Mouse (Mus musculus) heart, embryonic 14.5 days (tissue): ENCODE results near the gene Ptprb. TPM values are rescaled to one million over a fixed set of nuclear protein-coding genes. Genes with fewer than 3 reads are reported as not detected.

Experiments used
- ATAC-seq: fragments of 200-750 bp; cut with Nextera tagmentation; 2 replicates; pipeline ENCODE4 v1.8.0; 2017; ENCODE audit warnings: low read depth, moderate TSS enrichment; ENCODE audit not compliant: insufficient number of reproducible peaks, insufficient read depth, low FRiP score
- H3K27ac ChIP-seq, 2 experiments: fragments of 200-500 bp in 1 of 2; fragments of 300-500 bp in 1 of 2; sonication (generic) in 1 of 2; replicated peaks in 1 of 2; 2 replicates each; pipeline ENCODE4 v1.5.1; 2012 to 2014; ENCODE audit warnings: low read depth in 2 of 2, low read length in 2 of 2, control low read depth in 1 of 2, mild to moderate bottlenecking in 1 of 2, mixed read lengths in 1 of 2; ENCODE audit not compliant: control insufficient read depth in 1 of 2, insufficient read depth in 1 of 2
- H3K27me3 ChIP-seq: fragments of 300-500 bp; sonication (generic); 2 replicates; pipeline ENCODE4 v1.6.1; 2014; ENCODE audit warnings: mild to moderate bottlenecking, low read length, control low read depth; ENCODE audit not compliant: control insufficient read depth, insufficient read depth
- H3K36me3 ChIP-seq: fragments of 300-500 bp; sonication (generic); 2 replicates; pipeline ENCODE4 v1.6.1; 2014; ENCODE audit warnings: mild to moderate bottlenecking, control low read depth, low read length, mixed read lengths; ENCODE audit not compliant: control insufficient read depth, insufficient read depth
- H3K4me1 ChIP-seq, 2 experiments: fragments of 200-500 bp in 1 of 2; fragments of 300-500 bp in 1 of 2; sonication (generic) in 1 of 2; 2 replicates each; pipeline ENCODE4 v1.6.1; 2012 to 2014; ENCODE audit warnings: low read length in 2 of 2, control low read depth in 1 of 2, mixed read lengths in 1 of 2; ENCODE audit not compliant: control insufficient read depth in 2 of 2, insufficient read depth in 2 of 2
- H3K4me2 ChIP-seq: fragments of 300-500 bp; sonication (generic); 2 replicates; pipeline ENCODE4 v1.6.1; 2014; ENCODE audit warnings: mild to moderate bottlenecking, low read length
- H3K4me3 ChIP-seq, 2 experiments: fragments of 200-500 bp in 1 of 2; fragments of 300-500 bp in 1 of 2; sonication (generic) in 1 of 2; 2 replicates each; pipeline ENCODE4 v1.5.1; 2012 to 2014; ENCODE audit warnings: low read length in 2 of 2, mild to moderate bottlenecking in 2 of 2, control low read depth in 1 of 2, low read depth in 1 of 2, moderate library complexity in 1 of 2; ENCODE audit not compliant: control insufficient read depth in 1 of 2, insufficient read depth in 1 of 2
- H3K9ac ChIP-seq: fragments of 300-500 bp; sonication (generic); 2 replicates; pipeline ENCODE4 v1.6.1; 2014; ENCODE audit warnings: mild to moderate bottlenecking, low read length
- H3K9me3 ChIP-seq: fragments of 300-500 bp; sonication (generic); 2 replicates; pipeline ENCODE4 v1.6.1; 2016; ENCODE audit warnings: low read length, control low read depth; ENCODE audit not compliant: control insufficient read depth
- WGBS: fragments of 180-500 bp; shearing (Covaris S2); extraction: QIAGEN DNeasy Blood & Tissue Kit; methylation state at CpG from one replicate; pipeline ENCODE4 v1.1.7; 2014; 5-methylcytosine and 5-hydroxymethylcytosine counted together
- polyA plus RNA-seq: library from polyadenylated mRNA; unstranded; fragments of >200 nt; fragmentation: Nextera tagmentation; extraction: Ambion mirVana; gene quantifications from 2 replicates; pipeline ENCODE4 v1.2.1, GENCODE M21; 2014

The Ptprb gene
- polyA plus RNA-seq, 1 experiment from 2014 or later, result 8.3 TPM

DNA sequence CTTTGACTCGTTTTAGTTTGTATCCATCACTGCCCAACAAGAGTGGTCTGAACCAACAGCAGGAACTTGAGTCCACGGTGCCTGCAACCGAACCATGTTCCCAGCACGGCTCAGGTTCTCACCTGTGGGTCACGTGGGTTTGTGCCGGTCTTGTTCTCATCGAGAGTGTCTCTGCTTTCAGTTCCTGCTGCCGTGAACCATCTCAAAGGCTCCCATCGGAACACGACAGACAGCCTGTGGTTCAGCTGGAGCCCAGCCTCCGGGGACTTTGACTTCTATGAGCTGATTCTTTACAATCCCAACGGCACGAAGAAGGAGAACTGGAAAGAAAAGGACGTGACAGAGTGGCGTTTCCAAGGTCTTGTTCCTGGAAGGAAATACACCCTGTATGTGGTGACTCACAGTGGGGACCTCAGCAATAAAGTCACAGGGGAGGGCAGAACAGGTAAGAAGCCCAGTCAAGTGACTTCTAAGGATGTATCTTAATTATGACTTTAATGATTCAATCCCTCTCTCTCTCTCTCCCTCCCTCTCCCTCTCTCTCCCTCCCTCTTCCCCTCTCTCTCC is 71.4 kb downstream of the Ptprb start:
- H3K4me2 ChIP-seq, result no peak overlapping the region
- 78% methylated on average over 15 of the region's 15 CpGs for WGBS
- H3K4me1 ChIP-seq, result no peaks in the 10 kb centered on the region

DNA sequence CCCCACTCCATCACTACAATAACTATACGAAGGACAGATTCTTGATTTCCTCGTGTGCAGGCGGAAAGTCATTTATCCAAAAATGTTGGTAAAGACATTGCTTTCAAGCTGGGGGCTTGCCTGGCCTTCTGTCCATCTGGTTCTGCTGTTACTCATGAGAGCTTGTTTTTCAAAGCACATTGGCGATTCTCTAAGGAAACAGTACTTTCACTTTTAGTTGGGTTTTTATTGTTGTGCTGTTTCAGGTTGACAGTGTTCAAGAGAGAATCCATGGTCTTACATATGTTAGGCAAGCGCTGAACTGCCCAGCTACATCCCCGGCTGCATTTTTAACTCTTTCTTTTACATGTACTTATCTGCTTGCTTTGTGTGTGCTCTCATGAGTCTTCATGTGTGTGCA is 73.7 kb downstream of the Ptprb start:
- H3K27me3 ChIP-seq, result no peaks in the 10 kb centered on the region
- no peak overlapping the region for H3K9ac ChIP-seq
- no peak overlapping the region for H3K27ac ChIP-seq
- no peak overlapping the region for H3K4me2 ChIP-seq
- H3K36me3 ChIP-seq, result peaks cover 26% of the 10 kb centered on the region
- no peaks in the 10 kb centered on the region for H3K9me3 ChIP-seq
- no peak overlapping the region for H3K4me3 ChIP-seq
- no peak for ATAC-seq
- WGBS, result 93% methylated on average over 6 of the region's 6 CpGs
- no peaks in the 10 kb centered on the region for H3K4me1 ChIP-seq

More for the DNA sequence above, 71.4 kb downstream of the Ptprb start:
- H3K36me3 ChIP-seq, result peaks cover 19% of the 10 kb centered on the region; the same call in 1 of the 2 replicates
- H3K9ac ChIP-seq, result no peak overlapping the region
- no peak for ATAC-seq
- H3K9me3 ChIP-seq, result no peaks in the 10 kb centered on the region
- no peaks in the 10 kb centered on the region for H3K27me3 ChIP-seq
- H3K4me3 ChIP-seq, result no peak overlapping the region
- no peak overlapping the region for H3K27ac ChIP-seq

DNA sequence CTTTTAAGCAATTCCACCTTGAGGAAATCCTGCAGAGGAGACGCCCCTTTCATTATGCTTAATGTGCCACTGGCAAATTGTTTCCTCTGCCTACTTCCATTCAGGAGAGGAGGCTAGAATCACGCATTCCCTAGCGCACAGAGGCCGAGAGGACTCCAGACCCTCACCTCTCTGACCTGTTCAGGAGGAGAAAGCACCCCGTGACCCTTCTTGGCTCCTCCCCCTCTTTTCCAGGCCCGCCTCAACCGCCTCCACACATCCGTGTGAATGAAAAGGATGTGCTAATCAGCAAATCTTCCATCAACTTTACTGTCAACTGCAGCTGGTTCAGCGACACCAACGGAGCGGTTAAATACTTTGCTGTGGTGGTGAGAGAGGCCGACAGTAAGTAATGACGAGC is 75.2 kb downstream of the Ptprb start:
- H3K9ac ChIP-seq, result no peak overlapping the region
- no peak for ATAC-seq
- H3K27ac ChIP-seq, result no peak overlapping the region
- no peaks in the 10 kb centered on the region for H3K9me3 ChIP-seq
- WGBS, result 28% methylated on average over 13 of the region's 13 CpGs
- no peaks in the 10 kb centered on the region for H3K27me3 ChIP-seq
- H3K36me3 ChIP-seq, result peaks cover 24% of the 10 kb centered on the region
- H3K4me1 ChIP-seq, result no peaks in the 10 kb centered on the region
- no peak overlapping the region for H3K4me2 ChIP-seq
- H3K4me3 ChIP-seq, result no peak overlapping the region

DNA sequence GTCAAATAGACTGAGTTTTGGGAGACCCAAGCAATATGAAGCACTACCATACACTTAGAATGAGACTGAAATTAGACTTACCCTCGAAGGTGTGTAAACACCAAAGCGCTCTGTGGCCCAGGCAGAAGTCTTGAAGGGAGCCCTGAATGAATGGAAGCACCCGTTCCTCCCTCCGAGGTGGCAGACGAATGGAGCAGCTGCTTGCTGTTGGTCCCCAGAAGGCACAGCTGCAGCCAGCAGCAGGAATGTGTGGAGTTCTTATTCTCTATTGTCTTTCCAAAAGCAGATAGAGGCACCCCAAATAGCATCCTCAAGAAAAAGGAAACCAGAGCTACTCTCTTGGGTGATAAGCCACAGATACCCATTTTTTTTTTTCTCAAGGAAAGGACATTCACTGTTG is 79.0 kb downstream of the Ptprb start:
- H3K36me3 ChIP-seq, result peaks cover 17% of the 10 kb centered on the region
- H3K9ac ChIP-seq, result no peak overlapping the region
- H3K4me3 ChIP-seq, result no peak overlapping the region
- no peak overlapping the region for H3K27ac ChIP-seq
- no peak for ATAC-seq
- no peaks in the 10 kb centered on the region for H3K4me1 ChIP-seq
- no peaks in the 10 kb centered on the region for H3K27me3 ChIP-seq
- no peaks in the 10 kb centered on the region for H3K9me3 ChIP-seq
- WGBS, result 41% methylated on average over 5 of the region's 5 CpGs
- no peak overlapping the region for H3K4me2 ChIP-seq

DNA sequence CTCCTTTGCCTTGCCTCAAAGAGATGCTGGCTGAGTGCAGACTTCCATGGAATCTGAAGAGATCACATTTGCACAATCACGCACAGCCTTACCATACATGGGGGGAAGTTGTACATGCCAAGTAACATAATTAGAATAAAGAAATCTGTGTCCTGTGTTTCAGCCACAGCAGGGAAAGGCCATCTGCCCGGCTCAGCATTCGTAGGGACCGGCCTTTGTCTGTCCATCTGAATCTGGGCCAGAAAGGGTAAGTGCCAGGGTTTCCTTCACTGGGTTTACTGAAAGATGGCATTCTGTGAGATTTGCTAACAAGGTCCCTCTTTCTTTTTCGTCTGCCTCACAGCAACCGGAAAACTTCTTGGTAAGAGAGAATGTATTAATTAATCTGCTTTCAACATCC is 86.9 kb downstream of the Ptprb start:
- Histone ChIP-seq H3K4me1 (peaks cover 7 to 12% of the 10 kb centered on the region in 2 experiments; a peak in 2 of 4 replicates), H3K36me3 (peaks cover 23% of the 10 kb centered on the region; the same call in 1 of the 2 replicates), H3K27ac (no peak overlapping the region), H3K4me3 (no peak overlapping the region), H3K9me3 (no peaks in the 10 kb centered on the region), H3K27me3 (no peaks in the 10 kb centered on the region; the same call in 1 of the 2 replicates), H3K4me2 (no peak overlapping the region), H3K9ac (no peak overlapping the region)
- 91% methylated on average over 6 of the region's 6 CpGs for WGBS
- ATAC-seq, result no peak

DNA sequence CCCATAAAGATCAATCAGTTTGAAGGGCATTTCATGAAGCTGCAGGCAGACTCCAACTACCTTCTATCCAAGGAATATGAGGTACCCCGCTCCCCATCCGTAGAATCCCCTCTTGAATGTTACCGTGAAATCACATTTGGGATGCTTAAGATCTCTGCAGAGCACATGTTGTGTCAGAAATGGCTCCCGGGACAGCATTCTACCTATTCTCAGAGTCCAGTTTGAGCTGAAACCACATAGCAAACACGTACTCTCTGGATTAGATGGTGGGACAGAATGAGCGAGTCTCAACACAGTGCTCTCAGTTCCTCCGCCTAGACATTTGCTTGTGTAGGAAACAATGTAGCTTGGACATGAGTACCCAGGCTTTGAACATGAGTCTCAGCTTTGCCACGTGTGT is 87.3 kb downstream of the Ptprb start:
- peaks cover 23% of the 10 kb centered on the region; the same call in 1 of the 2 replicates for H3K36me3 ChIP-seq
- H3K27me3 ChIP-seq, result no peaks in the 10 kb centered on the region; the same call in 1 of the 2 replicates
- no peaks in the 10 kb centered on the region for H3K9me3 ChIP-seq
- H3K27ac ChIP-seq, result no peak overlapping the region
- WGBS, result 93% methylated on average over 8 of the region's 8 CpGs
- no peak overlapping the region for H3K4me3 ChIP-seq
- ATAC-seq, result no peak
- no peak overlapping the region for H3K9ac ChIP-seq
- no peak overlapping the region for H3K4me2 ChIP-seq
- peaks cover 7 to 12% of the 10 kb centered on the region in 2 experiments; a peak in 2 of 4 replicates for H3K4me1 ChIP-seq

DNA sequence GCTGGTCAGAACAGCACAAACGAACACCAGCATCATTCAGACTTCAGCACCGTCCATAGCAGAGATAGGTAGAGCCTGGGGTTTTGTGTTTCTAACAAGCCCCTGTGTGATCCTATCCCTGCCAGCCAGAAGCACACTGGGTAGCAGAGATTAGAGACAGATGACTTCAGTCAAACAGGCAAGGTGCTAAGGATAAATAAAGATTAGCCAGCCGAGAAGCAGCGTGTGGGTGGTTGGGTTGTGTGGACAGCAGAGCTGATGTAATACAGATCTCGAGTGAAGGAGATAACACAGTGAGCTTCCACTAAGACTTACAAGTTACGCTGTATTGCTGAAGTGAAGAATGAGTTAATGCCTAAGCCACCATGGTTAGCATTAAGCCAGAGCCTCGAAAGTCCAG is 89.4 kb downstream of the Ptprb start:
- H3K9me3 ChIP-seq, result no peaks in the 10 kb centered on the region
- H3K4me2 ChIP-seq, result peak overlapping the region; percentile 30; the same call in 1 of the 2 replicates
- peaks cover 31% of the 10 kb centered on the region; the same call in 1 of the 2 replicates for H3K36me3 ChIP-seq
- WGBS, result 16% methylated on average over 7 of the region's 7 CpGs
- H3K4me3 ChIP-seq, result no peak overlapping the region
- peak; percentile 72; the same call in 1 of the 2 replicates for ATAC-seq
- no peak overlapping the region for H3K27ac ChIP-seq
- no peaks in the 10 kb centered on the region; the same call in 1 of the 2 replicates for H3K27me3 ChIP-seq
- H3K4me1 ChIP-seq, result peaks cover 7 to 12% of the 10 kb centered on the region in 2 experiments; a peak in 2 of 4 replicates
- no peak overlapping the region for H3K9ac ChIP-seq
